Mouse (Mus musculus): ENCODE data around the gene Asap2.

The Asap2 gene

GRCm38 (mm10) chr12:21166884-21167575, 176.8 kb downstream of the Asap2 start:
- DNase-seq (ENCODE audit: low spot score): no peak

GRCm38 (mm10) chr12:21167741-21168140, 177.5 kb downstream of the Asap2 start:
- no peak for DNase-seq (ENCODE audit: low spot score)

DNA sequence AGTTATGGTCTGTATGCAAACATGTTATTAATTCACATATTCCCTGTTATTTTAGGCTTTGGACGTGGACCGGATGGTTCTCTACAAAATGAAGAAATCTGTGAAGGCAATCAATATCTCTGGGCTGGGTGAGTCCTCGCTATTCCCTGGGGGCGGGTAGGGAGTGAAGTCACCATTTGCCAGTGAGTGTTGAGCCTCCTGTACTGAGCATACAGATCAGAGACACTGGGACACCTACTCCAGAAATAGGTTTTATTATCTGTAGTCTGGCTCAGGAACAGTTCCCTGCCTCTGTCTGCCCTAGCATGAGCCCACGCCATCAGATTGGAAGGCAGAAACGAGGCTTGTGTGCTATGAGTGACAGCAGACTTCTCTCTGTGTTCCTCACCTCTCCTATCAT, 177.9 kb downstream of the Asap2 start:
- DNase-seq (ENCODE audit: low spot score): no peak

DNA sequence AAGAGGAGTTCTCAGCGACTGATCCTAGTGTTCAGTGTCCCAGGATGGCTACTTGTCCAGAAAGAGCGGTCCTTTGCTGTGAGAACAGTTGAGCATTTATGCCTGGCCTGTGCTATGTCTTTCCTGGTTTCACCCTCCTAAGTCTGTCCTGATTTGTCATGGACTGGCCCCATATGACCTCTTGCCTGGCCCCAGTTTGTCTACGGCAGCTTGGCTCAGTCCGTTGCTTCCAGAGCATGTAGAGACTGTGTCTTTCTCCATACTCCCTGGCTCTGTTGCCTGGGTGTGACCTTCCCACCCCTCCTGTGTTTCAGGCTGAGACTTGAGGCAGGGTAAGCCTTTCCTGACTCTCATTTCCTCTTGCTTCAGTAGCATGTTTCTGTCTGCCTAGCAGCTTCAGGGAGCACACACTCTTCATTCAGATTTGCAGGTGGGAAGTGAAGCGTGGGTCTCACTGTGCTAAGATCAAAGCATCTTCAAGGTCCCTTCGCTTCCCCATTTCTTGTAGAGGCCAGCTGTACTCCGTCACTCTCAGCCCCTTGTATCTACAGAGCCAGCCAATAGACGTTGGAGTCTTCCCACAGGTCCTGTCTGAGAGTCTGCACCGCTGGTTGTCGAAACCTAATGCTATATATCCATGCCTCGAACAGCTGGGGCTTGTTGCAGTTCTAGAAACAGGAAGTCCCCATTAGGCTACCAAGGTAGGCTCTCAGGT, 181.7 kb downstream of the Asap2 start:
- DNase-seq (ENCODE audit: low spot score): no peak

DNA sequence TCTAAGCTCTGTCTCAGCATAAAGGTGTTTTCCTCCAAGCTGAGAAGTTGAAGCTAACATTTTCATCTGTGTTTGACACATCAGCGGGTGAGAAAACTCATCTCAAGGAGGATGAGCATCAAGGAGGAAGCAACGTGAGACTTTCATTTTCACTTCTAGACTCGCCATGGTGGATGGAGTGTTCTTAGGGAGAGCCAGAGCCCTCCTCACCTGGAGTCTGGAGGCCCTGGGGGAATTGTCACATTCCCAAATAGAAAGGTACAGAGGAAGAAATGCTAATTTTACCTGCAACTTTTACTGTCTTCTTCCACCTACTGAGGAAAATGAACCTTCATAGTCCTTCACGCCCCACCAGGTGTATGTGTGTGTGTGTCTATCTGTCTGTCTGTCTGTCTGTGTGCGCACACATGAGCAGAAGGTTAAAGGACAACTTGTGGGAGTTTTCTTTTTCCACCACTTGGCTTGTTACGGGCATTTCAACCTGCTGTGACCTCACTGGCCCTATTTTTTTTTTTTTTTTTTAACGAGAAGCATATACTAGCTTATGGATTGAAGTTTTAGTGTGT, 183.7 kb downstream of the Asap2 start:
- DNase-seq (ENCODE audit: low spot score): no peak

- DNase-seq (ENCODE audit: low spot score): no peak
Observed at GRCm38 (mm10) chr12:21176399-21176798, 186.1 kb downstream of the Asap2 start.

DNA sequence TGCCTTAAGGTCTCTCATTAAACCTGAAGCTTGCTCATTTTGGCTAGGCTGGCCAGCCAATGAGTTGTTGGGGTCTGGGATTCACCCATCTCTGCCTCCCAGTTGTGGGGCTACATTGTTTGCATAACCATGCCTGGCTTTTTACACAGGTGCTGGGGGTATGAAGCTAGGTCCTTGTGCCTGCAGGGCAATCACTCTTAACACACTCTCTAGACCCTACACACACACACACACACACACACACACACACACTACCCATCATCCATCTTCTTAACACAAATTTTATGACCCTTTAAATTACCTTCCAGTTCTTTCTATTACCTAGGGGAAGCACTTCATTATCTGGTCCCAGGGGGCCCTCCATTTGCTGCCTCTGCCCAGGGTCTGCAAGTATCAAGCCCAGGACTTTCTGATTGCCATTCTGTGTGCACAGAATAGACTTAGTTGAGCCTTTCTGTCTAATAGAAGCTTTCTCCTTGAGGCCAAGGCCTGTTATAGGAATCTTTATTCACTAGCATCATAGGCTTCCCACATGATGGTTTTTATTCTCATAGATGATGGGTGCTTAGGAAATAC, 187.0 kb downstream of the Asap2 start:
- no peak for DNase-seq (ENCODE audit: low spot score)

GRCm38 (mm10) chr12:21180091-21180490, 189.8 kb downstream of the Asap2 start:
- DNase-seq (ENCODE audit: low spot score): no peak

GRCm38 (mm10) chr12:21182786-21183185, 192.5 kb downstream of the Asap2 start:
- DNase-seq (ENCODE audit: low spot score): no peak

GRCm38 (mm10) chr12:21183321-21183720, 193.1 kb downstream of the Asap2 start:
- no peak for DNase-seq (ENCODE audit: low spot score)

DNA sequence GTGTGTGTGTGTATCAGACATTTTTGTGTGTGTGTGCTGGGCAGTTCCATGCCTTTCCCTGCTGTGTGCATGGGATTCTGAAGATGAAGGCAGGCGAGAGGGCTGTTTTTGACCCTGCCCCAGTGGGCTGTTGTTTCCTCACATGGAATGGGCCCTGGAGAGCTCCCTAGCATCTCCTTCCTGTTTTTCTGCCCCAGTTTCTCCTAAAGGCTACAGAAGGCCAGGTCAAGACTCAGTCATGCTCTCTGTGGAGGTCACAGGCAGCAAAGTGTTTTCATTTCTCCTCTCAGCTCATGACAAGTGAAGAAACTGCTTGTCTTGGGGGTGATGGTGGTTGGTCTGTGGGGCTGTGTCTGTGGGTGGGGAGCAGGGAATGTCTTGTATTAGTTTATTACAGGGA, 195.9 kb downstream of the Asap2 start:
- DNase-seq (ENCODE audit: low spot score): no peak

GRCm38 (mm10) chr12:21188880-21189279, 198.6 kb downstream of the Asap2 start:
- no peak for DNase-seq (ENCODE audit: low spot score)

DNA sequence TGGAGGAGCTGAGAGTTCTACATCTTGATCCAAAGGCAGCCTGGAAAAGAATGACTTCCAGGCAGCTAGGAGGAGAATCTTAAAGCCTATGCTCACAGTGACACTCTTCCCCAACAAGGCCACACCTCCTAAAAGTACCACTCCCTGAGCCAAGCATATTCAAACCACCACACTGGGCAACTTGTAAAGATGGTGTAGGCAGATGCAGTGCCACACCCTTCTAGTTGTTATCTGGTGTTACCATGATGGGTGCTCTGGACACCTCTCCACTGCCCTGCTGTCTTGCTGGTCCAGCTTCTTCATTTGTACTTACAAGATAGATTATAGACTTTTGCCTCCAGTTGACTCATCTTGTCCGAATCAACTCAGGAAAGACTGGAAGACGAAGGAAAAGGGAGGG, 201.3 kb downstream of the Asap2 start:
- DNase-seq (ENCODE audit: low spot score): no peak

GRCm38 (mm10) chr12:21195497-21195896, 205.2 kb downstream of the Asap2 start:
- DNase-seq (ENCODE audit: low spot score): no peak

GRCm38 (mm10) chr12:21196420-21196819, 206.2 kb downstream of the Asap2 start:
- no peak for DNase-seq (ENCODE audit: low spot score)

DNA sequence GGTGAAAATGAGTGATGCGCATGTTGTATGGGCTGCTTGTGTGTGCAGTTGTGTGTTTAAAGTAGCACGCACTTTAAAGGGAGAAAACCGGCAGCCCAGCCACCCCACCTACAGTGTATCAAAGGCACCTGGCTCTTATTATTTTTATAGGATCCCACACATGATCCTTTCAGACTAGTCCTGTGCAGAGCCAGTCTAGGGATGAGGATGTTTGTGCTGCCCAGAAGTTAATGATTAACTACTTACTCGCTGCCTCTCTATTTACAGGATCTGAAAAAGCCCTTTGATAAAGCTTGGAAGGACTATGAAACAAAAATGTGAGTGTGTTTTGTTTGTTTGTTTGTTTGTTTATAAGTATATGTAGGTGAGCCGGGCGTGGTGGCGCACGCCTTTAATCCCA, 210.4 kb downstream of the Asap2 start:
- no peak for DNase-seq (ENCODE audit: low spot score)

- DNase-seq (ENCODE audit: low spot score): no peak
Observed at GRCm38 (mm10) chr12:21201485-21202269, 211.4 kb downstream of the Asap2 start.

GRCm38 (mm10) chr12:21204701-21205312, 214.5 kb downstream of the Asap2 start:
- no peak for DNase-seq (ENCODE audit: low spot score)

- DNase-seq (ENCODE audit: low spot score): no peak
Observed at GRCm38 (mm10) chr12:21205799-21206198, 215.5 kb downstream of the Asap2 start.

GRCm38 (mm10) chr12:21207422-21207821, 217.2 kb downstream of the Asap2 start:
- no peak for DNase-seq (ENCODE audit: low spot score)

- DNase-seq (ENCODE audit: low spot score): no peak
Observed at GRCm38 (mm10) chr12:21208172-21208795, 218.0 kb downstream of the Asap2 start.

Measured in testis, postnatal 14 days (tissue).